Mouse (Mus musculus) c-Kit-negative CD71-positive TER-119-positive erythroid progenitor cells, embryonic 14.5 days (primary cell): ENCODE measurements around the gene Ank2.

ENCODE experiments used
- DNase-seq: peaks from one replicate; pipeline ENCODE4 v3.0.0-alpha.2; 2013; ENCODE audit warnings: low read depth, low spot score

Gene Ank2

GRCm38 (mm10) chr3:127034983-127035382 is 464.2 kb downstream of the Ank2 start:
- DNase-seq = no peak

- DNase-seq = no peak
Observed at GRCm38 (mm10) chr3:127023992-127024391, 475.2 kb downstream of the Ank2 start.

GRCm38 (mm10) chr3:127020167-127020566 is 479.0 kb downstream of the Ank2 start:
- DNase-seq = no peak

- no peak for DNase-seq
Observed at GRCm38 (mm10) chr3:127019728-127020127, 479.4 kb downstream of the Ank2 start.

GRCm38 (mm10) chr3:127019109-127019508 is 480.0 kb downstream of the Ank2 start:
- DNase-seq = no peak

GRCm38 (mm10) chr3:127017523-127017922 is 481.6 kb downstream of the Ank2 start:
- no peak for DNase-seq

GRCm38 (mm10) chr3:127015596-127015995 is 483.6 kb downstream of the Ank2 start:
- no peak for DNase-seq

GRCm38 (mm10) chr3:127015175-127015574 is 484.0 kb downstream of the Ank2 start:
- no peak for DNase-seq

- DNase-seq = no peak
Observed at GRCm38 (mm10) chr3:127013976-127014375, 485.2 kb downstream of the Ank2 start.

- DNase-seq = peak; percentile 0
Observed at GRCm38 (mm10) chr3:127012525-127012924, 486.6 kb downstream of the Ank2 start.

GRCm38 (mm10) chr3:127005898-127006673 is 493.1 kb downstream of the Ank2 start:
- no peak for DNase-seq

- no peak for DNase-seq
Observed at GRCm38 (mm10) chr3:127004860-127005633, 494.1 kb downstream of the Ank2 start.

- DNase-seq = no peak
Observed at GRCm38 (mm10) chr3:127003946-127004345, 495.2 kb downstream of the Ank2 start.

GRCm38 (mm10) chr3:126998742-126999112 is 500.4 kb downstream of the Ank2 start:
- DNase-seq = no peak

GRCm38 (mm10) chr3:126998008-126998741 is 501.0 kb downstream of the Ank2 start:
- no peak for DNase-seq

GRCm38 (mm10) chr3:126997391-126998007 is 501.7 kb downstream of the Ank2 start:
- DNase-seq = no peak

GRCm38 (mm10) chr3:126996721-126997120 is 502.4 kb downstream of the Ank2 start:
- no peak for DNase-seq

GRCm38 (mm10) chr3:126995970-126996369 is 503.2 kb downstream of the Ank2 start:
- no peak for DNase-seq

- no peak for DNase-seq
Observed at GRCm38 (mm10) chr3:126994149-126994548, 505.0 kb downstream of the Ank2 start.

- DNase-seq = no peak
Observed at GRCm38 (mm10) chr3:126989936-126990335, 509.2 kb downstream of the Ank2 start.

GRCm38 (mm10) chr3:126986687-126987086 is 512.5 kb downstream of the Ank2 start:
- no peak for DNase-seq

GRCm38 (mm10) chr3:126982814-126983213 is 516.3 kb downstream of the Ank2 start:
- no peak for DNase-seq
